Mouse (Mus musculus) testis, postnatal 14 days (tissue): ENCODE results near the gene Atp6v0a4.

Experiments
- DNase-seq: peaks from one replicate; pipeline ENCODE4 v3.0.0; 2021; ENCODE audit warnings: low spot score

The Atp6v0a4 gene

DNA sequence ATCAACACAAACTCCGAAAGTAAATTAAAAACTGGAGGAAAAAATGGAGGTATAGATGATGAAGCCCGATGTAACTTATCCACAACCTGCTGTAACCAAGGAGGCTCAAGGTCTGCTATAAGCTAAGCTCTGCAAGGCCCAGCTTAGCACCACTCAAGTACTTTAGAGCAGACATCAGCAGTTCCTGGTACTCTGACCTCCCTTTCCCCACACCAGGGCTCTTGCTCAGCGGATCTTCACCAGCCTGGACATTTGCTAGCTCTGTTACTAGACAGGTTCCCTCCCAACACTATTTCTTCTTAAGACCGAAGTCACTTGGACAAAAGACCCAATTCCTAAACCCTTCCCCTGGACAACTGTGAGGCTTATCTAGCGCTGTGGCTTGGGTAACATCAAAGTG, 496 bp upstream of the Atp6v0a4 start:
- DNase-seq = no peak

DNA sequence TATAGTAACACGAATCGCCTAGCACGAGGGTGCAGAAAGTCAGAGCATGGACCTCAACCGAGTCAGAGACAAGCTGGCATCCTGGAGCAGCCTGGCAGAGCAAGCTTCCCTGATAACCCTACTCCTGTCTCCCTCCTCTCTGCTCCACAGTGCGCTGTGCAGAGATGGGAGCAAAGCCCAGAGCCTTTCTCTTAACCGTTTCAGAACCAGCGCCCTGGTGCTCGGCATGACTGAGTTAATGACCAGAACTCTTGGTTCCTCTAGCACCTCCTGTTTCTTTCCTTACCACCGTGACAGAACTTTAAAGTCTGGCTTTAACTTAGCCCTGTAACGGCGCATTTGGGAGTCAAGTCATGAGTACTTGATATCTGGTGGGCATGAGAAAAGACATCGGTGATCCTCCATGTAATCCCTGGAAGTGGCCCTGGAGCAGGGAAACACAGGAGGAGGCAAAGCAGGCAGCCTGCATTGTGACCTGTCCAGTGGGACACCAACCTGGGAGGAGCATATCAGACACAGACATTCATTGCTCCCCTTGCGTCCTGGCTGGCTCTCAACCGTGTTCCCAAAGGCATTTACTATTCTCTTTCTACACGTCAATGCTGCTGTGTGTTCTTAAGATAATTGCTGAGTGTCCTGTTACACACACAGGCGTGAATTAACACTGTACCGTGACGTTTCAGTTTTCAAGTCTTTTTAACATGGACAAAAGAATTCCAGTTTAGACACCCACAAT, 747 bp downstream of the Atp6v0a4 start:
- no peak for DNase-seq

DNA sequence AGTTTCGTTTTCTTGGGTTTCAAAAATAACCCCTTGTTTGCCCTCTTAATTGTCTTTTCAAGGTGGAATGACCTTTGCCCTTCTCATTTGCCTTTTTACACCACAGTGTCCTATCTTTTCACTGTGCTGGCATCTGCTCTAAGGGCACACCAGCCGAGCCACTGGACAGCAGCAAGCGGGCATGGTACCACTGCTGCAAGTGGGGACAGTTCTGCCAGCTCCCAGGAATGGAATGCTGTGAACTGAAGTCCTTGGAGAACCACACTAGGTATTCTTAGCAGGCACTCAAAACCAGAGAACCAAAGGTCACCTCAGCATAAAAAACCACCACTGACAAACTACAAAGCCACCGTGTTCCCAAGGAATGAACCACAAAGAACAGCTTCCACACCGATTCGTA, 1.6 kb downstream of the Atp6v0a4 start:
- DNase-seq = no peak

DNA sequence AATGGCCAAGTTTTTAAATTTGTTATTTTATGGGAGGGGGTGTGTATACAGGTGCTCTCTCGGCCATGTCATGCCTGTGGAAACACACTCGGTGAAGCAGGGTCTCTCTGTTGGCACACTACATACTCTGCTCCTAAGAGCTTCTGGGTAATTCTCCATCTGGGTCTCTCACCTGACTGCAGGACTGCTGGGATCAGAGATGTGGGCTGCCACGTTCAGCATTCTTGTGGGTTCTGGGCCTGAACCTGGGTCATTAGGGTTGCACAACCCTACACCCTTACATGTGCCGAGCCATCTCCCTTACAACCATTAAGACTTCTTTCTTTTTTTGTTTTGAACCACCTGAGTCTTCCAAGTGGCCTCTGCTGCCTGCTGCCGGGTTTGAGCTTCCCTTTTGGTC, 2.5 kb downstream of the Atp6v0a4 start:
- DNase-seq = no peak

DNA sequence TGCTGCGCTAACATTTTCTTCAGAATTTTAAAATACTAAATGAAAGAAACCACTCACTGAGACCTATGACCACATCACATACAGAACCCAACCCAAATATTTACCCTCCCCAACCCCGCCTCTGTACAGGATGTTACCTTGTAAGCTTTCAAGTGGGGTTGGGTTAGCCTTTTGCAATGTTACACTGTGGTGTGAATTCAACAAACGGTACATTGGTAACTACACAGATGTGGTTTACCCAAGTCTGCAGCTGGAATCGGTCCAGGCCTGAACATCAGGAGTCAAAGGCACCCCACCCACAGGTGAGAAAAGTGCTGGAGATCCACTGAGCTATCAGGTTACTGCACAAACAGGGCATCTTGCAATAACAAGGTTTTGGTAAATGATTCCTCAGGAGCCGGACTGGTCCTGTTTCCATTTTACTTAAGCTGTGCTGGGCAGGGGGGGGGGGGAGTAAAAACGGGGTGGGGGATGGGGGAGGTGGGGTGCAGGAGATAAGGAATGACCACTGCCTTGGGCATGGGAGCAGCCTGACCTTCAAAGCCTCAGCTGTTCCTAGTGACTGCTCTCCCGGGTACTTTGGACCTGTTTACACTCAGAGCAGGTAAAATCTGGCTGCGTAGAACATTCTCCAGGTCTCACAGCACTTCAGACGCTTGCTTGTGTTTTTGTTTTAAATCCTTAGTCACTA, 3.6 kb downstream of the Atp6v0a4 start:
- no peak for DNase-seq

DNA sequence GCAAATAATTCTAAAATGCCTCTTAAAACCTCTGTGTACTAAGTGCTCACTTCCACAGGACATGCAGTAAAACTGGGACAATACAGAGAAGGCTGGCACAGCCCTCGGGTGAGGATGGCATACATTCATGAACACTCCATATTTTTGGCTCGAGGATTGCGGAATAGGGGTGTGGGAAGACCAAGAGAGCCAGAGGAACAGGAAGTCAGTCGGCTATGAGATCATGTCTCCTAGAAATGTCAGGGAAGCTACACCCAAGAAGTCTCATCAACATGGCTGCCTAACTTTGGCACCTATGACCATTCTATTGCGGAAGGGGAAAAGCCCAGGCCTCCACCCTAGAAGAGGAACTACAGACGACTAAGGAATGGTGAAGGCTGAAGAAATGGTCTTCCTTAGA, 6.0 kb downstream of the Atp6v0a4 start:
- no peak for DNase-seq

DNA sequence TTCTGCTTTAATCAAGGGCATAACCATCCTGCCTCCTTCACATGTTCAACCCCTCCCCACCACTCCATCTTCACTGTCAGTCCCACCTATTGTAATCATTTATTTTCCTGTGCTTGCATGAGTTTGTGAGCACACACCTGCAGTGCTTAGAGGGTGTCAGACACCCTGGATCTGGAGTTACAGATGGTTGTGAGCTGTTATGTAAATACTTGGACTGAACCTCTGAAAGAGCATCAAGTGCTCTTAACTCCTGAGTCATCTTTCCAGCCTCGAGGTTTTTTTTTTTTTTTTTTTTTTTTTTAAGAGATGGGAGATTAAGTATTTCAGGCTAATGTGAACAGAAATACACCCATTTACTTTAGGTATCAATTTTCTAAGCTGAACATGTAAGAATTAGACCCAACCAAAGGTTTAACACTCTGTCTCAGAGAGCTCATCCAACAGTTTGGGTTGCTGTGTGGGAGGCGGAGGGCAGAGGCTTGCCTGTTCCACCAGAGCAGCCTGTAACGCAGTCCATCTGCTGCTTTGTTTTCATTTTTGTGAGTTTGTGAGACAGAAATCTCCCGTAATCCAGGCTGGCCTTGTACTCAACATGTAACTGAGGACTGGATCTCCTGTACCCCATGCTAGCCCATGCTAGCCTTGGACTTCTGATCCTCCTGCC, 8.1 kb downstream of the Atp6v0a4 start:
- no peak for DNase-seq

DNA sequence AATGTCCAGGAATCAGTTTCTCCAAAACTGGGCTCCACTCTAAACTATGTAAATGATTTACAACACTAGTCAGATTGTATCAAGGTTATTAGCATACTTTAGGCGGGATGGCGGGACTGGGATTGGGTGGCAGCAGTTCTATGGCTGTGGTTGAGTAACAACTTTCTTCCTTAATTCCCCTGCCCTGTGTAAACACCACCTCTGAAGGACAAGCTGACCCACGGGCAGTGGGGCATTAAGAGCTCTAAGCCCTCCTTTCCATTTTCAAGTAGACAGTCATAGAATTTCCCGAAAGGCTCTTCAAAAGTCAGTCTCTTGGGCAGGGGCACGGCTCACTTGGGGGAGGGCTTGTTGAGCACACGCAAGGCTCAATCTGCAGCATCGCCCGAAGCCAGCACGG, 13.5 kb downstream of the Atp6v0a4 start:
- no peak for DNase-seq

DNA sequence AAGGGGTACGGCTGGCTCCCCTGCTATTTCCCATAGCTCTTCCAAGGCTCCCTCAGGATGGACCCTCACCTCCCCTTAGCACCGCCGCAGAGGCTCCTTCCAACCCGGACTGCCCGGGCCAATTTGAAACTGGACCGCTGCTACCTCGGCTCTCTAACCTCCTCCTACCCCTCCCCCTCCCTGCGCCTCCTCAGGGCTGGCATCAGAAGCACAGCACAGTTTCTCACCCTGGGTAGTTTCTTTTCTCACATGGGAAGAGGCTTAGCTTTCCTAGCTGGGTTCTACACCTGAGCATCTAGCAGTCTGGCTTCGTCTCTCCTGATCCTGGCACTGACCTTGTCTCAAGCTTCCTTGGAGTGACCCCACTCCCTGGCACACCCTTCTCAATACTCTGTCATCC, 14.5 kb downstream of the Atp6v0a4 start:
- DNase-seq = no peak

DNA sequence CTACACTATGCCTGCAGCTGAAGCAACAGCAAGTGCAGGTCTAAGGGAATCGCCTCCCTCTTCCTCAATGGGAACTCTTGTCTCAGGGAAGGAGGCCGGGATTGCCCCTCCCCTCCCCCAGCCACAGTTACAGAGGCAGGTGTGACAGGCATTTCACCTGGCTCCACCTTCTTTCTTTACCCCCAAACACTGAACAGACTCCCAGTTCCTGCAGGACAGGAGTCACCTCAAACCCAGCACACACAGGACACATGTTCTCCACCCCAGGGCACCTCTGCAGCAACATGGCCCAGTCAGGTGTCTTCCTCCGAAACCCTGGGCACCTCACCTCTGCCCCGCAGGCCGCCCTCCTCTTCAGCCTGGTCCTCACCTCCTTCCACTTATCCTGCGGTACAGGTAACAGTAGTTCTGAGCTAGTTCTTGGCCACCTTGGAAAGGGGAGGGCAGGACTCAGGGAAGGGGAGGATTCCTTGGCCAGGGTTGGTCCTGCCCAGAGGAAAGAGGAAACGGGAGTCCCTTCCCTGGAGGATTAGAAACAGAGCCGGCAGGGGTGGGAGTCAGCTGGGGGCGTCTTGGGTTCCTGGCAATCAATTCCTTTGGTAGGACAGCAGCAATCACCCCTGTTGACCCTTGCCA, 15.1 kb downstream of the Atp6v0a4 start, which contains the start of gene Tmem213:
Gene Tmem213 (plus strand): TSS at position 96 of the 636 bp plus-strand sequence.
- no peak for DNase-seq

DNA sequence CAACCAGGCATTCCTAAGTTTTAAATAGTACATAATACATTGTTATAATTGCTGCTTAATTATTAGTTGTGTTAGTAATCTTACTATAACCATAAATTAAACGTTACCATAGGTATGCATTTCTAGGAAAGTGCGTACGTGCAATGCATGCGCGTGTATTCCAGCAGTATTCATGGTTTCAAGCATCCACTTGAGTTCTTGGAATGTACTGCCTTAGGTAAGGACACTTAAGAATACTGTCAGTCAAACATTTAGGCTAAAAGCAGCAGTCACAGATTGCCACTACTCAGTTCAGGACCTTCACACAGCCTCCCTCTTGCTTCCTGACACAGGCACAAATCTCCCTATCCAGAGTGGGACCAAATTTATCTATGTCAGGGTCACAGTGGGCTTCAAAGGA, 15.9 kb downstream of the Atp6v0a4 start:
- DNase-seq = no peak

DNA sequence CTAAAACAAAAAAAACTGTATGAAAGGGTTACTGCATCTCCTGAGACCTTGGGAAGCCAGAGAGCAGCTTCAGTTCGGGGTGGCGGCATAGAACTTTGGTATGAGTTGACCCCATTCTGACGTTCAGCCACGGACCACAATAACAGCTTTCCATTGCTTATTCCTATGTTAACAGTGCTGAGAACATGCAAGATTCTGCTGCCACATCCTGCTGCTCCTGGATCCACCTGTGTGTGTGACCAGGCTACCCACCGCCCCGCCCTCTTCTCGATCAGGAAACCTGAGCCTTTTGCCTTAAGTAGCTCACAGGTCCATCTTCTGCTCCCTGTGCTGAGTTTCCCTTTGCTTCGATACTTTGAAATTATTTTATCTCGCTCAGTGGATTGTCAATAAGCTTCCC, 18.5 kb downstream of the Atp6v0a4 start:
- DNase-seq = no peak

DNA sequence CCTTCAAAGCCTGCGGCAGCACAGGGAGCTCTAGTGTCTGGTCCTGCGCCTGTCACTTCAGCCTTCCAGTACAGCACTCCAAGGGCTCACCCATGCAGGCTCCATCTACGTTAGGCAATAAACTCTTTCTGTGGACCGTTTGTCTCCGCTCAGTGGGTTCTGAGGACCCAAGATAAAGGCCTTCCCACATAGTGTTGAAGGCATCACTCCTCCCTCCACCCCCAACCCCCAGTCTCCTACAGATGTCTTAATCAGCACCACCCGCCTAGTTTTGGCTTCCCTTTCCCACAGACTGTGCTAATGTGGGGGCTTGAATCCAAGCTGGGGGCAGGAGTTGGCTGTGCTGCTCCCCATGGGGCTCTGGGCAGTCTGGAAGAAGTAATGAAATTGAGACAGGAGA, 20.6 kb downstream of the Atp6v0a4 start:
- DNase-seq = no peak

DNA sequence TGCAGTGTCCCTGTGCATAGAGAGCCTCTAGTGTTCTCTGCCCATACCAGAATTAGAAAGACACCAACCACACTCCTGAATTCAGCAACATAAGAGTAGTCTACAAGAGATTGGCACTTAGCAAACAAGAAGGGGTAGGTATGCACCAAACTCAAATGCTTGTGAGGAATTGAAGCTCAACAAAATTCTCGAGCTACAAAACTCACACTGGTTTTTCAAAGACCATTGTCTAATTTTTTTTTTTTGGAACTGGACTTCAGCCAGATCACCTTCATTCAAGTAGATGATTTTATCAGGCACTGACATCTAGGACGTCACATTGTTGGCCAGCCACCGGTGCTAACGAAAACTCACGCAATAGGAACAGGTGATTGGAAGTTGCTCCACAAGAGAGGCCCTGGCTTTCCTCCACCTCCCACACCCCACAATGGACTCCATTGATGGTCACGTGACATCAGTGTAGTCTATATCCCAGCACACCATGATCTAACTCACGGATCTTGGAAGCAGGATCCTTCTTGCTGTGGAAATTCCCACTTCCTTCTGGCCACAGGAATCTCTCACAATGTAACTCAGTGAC, 22.1 kb downstream of the Atp6v0a4 start:
- DNase-seq = no peak

DNA sequence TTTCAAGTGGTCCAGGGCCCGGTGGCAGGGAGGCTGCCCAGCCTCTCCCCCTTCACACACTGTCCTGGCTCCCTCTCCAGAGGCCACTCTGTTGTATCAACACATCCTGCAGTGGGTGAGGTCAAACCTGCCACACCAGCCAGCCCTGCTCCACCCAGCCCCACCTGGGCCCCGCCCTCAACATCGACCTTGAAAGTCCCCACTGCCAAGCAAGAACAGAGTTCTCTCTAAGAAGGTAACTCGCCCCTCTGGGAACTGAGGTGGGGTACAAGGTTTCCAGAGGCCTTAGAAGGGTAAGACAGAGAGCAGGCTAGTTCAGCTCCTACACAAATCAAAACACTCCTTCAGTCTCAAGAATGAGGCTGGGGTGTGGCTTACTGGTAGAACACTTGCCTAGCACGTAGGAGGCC, 27.4 kb downstream of the Atp6v0a4 start:
- no peak for DNase-seq

DNA sequence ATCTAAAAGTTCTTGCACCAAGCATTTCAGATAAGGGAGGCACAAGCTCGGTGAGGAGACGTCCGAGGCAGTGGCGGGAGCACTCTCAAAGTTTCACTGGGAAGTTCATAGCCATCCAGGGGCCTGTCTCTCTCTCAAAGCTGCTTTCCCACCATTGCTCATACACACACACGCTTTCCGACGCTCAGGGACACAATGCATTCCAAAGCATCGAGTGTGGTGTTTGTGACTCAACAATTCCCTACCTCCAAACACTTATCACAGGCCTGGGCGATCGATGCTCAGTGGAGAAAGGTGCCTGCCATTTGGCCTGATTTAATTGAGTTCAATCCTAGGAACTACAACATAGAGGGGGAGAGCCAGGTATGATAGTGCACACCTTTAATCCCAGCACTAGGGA, 29.7 kb downstream of the Atp6v0a4 start:
- no peak for DNase-seq

DNA sequence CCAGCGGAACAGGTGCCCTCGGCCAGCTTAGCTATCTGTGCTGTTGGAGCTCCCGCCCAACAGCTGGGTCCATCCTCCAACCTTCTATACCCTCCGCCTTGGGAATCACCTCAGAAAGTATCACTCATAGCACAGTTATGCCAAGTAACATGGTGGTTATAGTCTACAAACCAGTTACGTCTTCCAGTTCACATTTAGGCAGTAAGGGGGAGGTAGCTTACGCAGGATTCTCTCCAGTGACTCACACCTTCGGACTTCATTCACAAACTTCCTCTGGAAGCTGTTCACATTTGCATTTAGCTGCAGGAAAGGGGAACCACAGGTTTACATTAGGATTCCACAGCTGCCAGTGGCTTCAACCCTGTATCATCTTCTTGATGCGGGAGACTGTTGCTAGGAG, 31.8 kb downstream of the Atp6v0a4 start:
- DNase-seq = no peak

DNA sequence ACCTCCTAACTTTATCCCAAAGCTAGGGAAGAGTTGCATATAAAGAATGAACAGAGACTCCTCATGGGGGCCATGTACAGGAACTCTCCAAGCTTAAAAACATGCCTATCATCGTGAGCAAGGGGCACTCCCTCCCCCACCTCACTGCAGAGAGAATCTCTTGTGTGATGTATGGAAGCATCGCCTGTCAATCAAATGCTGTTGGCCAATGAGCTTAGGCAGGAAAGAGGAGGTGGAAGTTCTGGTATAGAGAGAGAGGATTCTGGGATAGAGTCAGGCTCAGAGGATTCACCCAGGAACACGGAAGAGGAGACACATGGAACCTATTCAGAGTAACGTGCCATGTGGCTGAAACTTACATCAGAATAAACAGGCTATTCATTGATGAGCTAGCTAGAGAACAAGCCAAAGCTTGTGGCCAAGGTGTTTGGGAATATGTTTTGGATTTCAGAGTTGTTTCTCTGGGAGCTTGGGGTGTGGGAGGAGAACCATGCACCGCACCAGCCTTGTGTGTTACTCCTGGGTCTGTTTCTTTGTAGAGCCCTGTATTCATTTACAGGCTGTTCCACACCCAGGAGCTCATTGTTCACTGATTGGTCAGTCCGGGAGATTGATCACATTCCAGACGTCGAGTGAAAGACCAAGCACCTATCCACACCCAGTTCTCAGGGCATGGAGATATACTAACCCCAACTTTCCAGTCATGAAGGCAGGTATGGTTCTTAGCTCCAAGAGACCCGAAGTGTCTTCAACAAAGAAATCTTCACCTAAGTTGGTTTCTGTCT, 37.0 kb downstream of the Atp6v0a4 start:
- no peak for DNase-seq

DNA sequence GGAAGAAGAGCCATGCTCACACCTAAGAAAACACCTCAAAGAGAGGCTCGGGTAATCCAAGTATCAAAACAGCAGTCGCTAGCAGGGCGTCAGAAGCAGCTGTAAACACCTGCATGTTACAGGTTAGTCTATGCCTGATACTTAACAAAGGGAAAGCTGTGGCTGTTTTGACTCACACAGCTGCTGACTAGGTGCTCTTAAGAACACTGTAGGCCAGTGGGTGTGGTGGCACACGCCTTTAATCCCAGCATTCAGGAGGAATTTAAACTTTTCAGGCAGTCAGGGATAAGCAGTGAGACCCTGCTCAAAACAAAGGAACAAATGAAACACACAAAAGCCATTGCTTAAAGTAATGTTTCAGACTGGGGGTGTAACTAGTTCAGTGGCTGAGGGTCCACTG, 41.2 kb downstream of the Atp6v0a4 start:
- DNase-seq = no peak

DNA sequence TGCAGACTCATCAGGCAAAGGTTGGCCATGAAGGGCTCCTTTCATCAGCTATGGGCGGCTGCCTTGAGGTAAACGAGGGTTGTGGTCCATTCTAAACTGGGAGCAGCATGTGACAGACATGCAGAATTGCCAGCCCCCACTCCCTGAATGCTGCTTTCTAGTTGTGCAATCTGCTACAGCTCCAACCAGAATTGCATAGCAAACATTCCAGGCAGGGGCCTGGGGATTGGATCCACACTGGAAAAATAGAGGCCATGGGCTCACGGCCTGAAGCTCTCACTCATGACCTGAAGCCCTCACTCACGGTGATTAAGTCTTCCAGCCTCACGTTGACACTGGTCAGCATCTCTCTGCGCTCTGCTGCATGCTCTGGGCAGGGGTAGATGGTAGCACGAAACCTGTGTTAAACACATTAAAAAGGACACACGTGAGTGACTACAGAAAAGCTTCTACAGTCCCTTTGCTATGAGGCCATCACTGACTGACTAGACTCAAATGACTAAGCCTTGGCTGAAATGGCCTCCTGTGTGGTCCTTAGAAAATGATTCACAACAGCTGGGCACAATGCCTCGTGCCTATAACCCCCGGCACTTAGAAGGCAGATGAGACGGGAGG, 42.6 kb downstream of the Atp6v0a4 start:
- DNase-seq = no peak

DNA sequence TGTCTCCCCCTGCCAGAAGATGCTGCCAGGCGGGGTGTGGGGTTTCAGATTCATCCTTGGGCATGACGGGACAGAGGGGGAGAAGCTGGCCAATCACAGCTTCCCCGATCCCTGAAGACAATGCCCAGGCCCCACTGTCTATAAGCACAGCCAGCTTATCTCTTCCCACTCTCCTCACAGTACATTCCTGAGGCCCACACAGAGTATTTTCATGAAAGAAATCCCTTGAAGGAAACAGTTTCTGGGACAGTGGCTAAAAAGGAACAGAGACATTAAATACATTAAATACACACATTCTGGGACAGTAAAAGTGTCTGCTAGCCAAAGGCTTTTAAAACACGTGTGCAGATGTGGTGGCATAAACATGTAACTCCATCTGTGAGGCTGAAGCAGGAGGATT, 44.0 kb downstream of the Atp6v0a4 start:
- no peak for DNase-seq
